Mouse (Mus musculus): ENCODE data around the gene Trappc2l. TPM values are rescaled to one million over a fixed set of nuclear protein-coding genes. Genes with fewer than 3 reads are reported as not detected.

Gene Trappc2l
- polyA plus RNA-seq, 1 experiment from 2014 or later: 84.8 TPM

DNA sequence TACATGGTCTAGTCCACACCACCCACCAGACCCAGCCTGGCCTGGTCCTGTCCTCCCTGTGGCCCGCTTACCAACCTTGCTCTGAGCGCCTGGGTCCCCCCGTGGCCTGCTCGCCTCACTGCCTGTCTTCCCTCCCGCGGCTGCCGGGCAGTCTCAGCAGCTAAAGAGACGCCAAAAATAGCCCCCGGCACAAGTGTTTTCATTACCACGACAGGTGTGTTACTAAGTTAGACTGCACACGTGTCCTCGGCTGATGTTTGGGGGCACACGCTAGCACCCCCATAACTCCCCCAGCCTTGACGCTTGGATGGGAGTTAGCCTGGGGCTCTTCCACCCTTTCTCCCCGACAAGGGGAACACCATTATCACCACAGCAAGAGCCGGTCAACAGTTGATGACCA, 34.9 kb downstream of the Trappc2l start:
- Histone ChIP-seq H3K27ac (replicated peaks in 1 of 2; ENCODE audit: control insufficient read depth in 1 of 2, insufficient read depth in 1 of 2, low read depth in 2 of 2, low read length in 2 of 2) (no peak overlapping the region), H3K4me1 (ENCODE audit: control insufficient read depth in 2 of 2, insufficient read depth in 2 of 2, low read length in 2 of 2) (peaks cover 16 to 26% of the 10 kb centered on the region in 2 experiments), H3K4me2 (ENCODE audit: low read length) (0 out of 2 replicates have a peak overlapping the region, but pooled peaks have one; percentile 3), H3K4me3 (ENCODE audit: control insufficient read depth in 1 of 2, insufficient read depth in 1 of 2, low read depth in 1 of 2, low read length in 2 of 2) (no peak overlapping the region), H3K27me3 (ENCODE audit: control insufficient read depth, insufficient read depth, low read length) (no peaks in the 10 kb centered on the region), H3K36me3 (ENCODE audit: control insufficient read depth, insufficient read depth, low read length) (peaks cover 20% of the 10 kb centered on the region; the same call in 1 of the 2 replicates), H3K9me3 (ENCODE audit: control insufficient read depth, low read length) (no peaks in the 10 kb centered on the region), H3K9ac (ENCODE audit: low read length) (no peak overlapping the region)
- 44% methylated on average over 16 of the region's 16 CpGs for WGBS
- ATAC-seq (ENCODE audit: insufficient number of reproducible peaks, insufficient read depth, low FRiP score, low read depth): no peak

DNA sequence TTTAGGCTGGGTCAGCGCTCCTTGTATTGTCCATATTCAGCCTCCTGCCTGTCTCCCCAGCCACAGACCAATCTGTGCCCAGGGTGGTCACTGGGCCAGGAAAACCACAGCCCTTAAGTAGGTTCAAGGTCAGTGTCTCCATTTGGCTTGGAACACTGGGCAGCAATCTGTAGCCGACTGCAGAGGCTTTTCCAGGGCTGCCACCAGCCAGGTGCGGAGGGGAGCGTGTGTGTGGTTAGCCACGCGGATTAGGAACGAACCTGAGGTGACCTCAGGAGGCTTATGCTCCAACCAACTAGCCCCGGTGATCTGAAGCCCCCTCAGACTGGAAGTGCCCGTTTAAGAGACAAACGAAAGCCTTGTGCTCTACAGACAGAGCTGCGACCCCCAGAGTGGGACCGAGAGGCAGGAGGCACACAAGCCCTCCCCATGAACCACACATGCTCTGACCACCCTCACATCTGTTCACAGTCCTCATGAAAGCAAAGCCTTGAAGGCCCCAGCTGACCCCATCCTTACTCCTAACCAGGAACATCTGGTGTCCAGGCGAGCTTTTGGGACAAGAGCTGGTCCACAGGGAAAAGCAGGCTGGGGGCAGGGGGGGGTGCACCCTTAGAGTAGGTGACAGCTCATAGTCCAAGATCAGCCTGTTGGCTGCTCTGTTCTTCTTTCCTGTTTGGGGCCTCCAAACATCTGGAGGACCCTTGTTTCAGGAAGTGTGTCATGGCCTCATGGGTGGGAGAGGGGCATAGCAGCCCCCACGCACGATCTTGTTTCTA, 36.9 kb downstream of the Trappc2l start:
- WGBS: 82% methylated on average over 15 of the region's 15 CpGs

DNA sequence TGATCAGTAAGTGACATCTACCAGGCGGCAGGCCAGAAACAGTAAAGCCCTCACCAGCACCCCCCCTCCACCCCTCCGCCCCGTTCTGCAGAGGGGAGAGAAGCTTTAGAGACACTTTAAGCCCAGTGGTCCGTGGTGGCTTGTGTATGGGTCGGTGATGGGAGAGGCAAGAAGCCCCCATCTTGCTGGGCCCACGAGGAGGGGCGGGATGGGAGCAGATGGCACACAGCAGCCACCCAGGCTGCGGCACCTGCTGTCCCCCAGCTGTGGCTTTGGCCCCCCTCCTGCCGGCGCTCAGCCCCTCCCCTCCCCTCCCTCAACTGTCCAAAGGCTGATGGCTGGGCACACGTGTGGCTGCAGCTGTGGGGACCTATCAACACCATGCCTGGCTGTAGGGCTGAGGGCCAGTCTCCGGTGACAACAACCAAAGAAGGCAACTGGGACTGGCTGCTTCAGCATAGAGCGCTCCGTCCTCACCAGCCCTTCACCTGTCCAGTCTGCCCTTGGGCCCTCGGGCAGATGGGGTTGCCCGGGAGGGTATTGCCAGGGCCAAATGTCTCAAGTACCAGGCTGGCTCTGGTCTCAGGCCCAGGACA, 40.0 kb downstream of the Trappc2l start:
- no peak overlapping the region for H3K4me2 ChIP-seq (ENCODE audit: low read length)
- WGBS: 62% methylated on average over 16 of the region's 16 CpGs
- H3K27me3 ChIP-seq (ENCODE audit: control insufficient read depth, insufficient read depth, low read length): no peaks in the 10 kb centered on the region
- no peak for ATAC-seq (ENCODE audit: insufficient number of reproducible peaks, insufficient read depth, low FRiP score, low read depth)
- no peak overlapping the region for H3K27ac ChIP-seq (replicated peaks in 1 of 2; ENCODE audit: control insufficient read depth in 1 of 2, insufficient read depth in 1 of 2, low read depth in 2 of 2, low read length in 2 of 2)
- H3K4me1 ChIP-seq (ENCODE audit: control insufficient read depth in 2 of 2, insufficient read depth in 2 of 2, low read length in 2 of 2): peaks cover 19 to 39% of the 10 kb centered on the region in 2 experiments
- no peak overlapping the region for H3K9ac ChIP-seq (ENCODE audit: low read length)
- no peak overlapping the region for H3K4me3 ChIP-seq (ENCODE audit: control insufficient read depth in 1 of 2, insufficient read depth in 1 of 2, low read depth in 1 of 2, low read length in 2 of 2)
- no peaks in the 10 kb centered on the region for H3K9me3 ChIP-seq (ENCODE audit: control insufficient read depth, low read length)
- H3K36me3 ChIP-seq (ENCODE audit: control insufficient read depth, insufficient read depth, low read length): peaks cover 14% of the 10 kb centered on the region; the same call in 1 of the 2 replicates

More for the DNA sequence above, 36.9 kb downstream of the Trappc2l start:
- ATAC-seq (ENCODE audit: insufficient number of reproducible peaks, insufficient read depth, low FRiP score, low read depth): no peak
- H3K4me2 ChIP-seq (ENCODE audit: low read length): no peak overlapping the region
- H3K36me3 ChIP-seq (ENCODE audit: control insufficient read depth, insufficient read depth, low read length): peaks cover 20% of the 10 kb centered on the region; the same call in 1 of the 2 replicates
- no peak overlapping the region for H3K4me3 ChIP-seq (ENCODE audit: control insufficient read depth in 1 of 2, insufficient read depth in 1 of 2, low read depth in 1 of 2, low read length in 2 of 2)
- no peaks in the 10 kb centered on the region for H3K27me3 ChIP-seq (ENCODE audit: control insufficient read depth, insufficient read depth, low read length)
- no peak overlapping the region for H3K9ac ChIP-seq (ENCODE audit: low read length)
- H3K9me3 ChIP-seq (ENCODE audit: control insufficient read depth, low read length): no peaks in the 10 kb centered on the region
- peaks cover 11 to 27% of the 10 kb centered on the region in 2 experiments for H3K4me1 ChIP-seq (ENCODE audit: control insufficient read depth in 2 of 2, insufficient read depth in 2 of 2, low read length in 2 of 2)
- H3K27ac ChIP-seq (replicated peaks in 1 of 2; ENCODE audit: control insufficient read depth in 1 of 2, insufficient read depth in 1 of 2, low read depth in 2 of 2, low read length in 2 of 2): no peak overlapping the region

DNA sequence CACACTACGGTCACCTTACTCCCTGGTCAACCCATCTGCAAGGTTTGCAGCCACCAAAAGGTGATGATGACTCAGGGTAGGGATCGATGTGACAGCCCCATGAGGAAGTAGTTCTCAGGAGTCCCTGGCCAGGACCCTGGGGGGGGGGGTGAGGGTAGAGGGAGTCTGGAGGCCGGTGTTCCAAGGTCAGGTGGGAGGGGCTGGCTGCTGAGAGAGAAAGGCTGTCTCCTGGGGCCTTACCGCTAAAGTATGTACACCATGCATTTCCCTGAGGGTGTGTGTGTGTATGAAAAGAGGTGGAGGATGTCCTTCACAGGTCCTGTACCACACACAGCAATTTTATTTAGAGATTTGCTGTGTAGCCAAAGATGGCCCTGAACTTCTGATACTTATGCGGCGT, 41.2 kb downstream of the Trappc2l start:
- peaks cover 16 to 36% of the 10 kb centered on the region in 2 experiments for H3K4me1 ChIP-seq (ENCODE audit: control insufficient read depth in 2 of 2, insufficient read depth in 2 of 2, low read length in 2 of 2)
- no peak overlapping the region for H3K4me3 ChIP-seq (ENCODE audit: control insufficient read depth in 1 of 2, insufficient read depth in 1 of 2, low read depth in 1 of 2, low read length in 2 of 2)
- H3K9me3 ChIP-seq (ENCODE audit: control insufficient read depth, low read length): no peaks in the 10 kb centered on the region
- H3K27me3 ChIP-seq (ENCODE audit: control insufficient read depth, insufficient read depth, low read length): no peaks in the 10 kb centered on the region
- no peak overlapping the region for H3K4me2 ChIP-seq (ENCODE audit: low read length)
- H3K27ac ChIP-seq (replicated peaks in 1 of 2; ENCODE audit: control insufficient read depth in 1 of 2, insufficient read depth in 1 of 2, low read depth in 2 of 2, low read length in 2 of 2): no peak overlapping the region
- 55% methylated on average over 6 of the region's 6 CpGs for WGBS
- H3K36me3 ChIP-seq (ENCODE audit: control insufficient read depth, insufficient read depth, low read length): peaks cover 9% of the 10 kb centered on the region; the same call in 1 of the 2 replicates
- ATAC-seq (ENCODE audit: insufficient number of reproducible peaks, insufficient read depth, low FRiP score, low read depth): no peak
- no peak overlapping the region for H3K9ac ChIP-seq (ENCODE audit: low read length)

DNA sequence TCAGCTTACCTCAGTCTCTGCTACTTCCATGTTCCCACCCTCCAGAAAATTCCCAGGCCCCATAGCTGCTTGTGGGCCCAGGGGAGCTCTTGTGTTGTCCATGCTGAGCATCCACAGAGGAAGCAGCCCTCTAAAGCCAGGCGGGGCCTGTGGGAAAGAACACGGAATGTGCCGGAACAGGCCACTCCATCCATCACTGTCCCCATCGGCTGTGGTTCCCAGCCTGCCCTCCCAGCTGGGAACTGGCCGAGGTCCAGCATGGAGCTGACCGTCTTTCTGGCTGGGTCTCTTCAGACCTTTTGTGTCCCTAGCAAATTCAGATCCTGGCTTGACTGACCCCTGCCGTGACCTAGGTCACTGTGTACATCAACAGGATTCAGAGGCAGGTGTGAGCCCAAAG, 43.3 kb downstream of the Trappc2l start:
- peaks cover 19 to 41% of the 10 kb centered on the region in 2 experiments for H3K4me1 ChIP-seq (ENCODE audit: control insufficient read depth in 2 of 2, insufficient read depth in 2 of 2, low read length in 2 of 2)
- H3K27ac ChIP-seq (replicated peaks in 1 of 2; ENCODE audit: control insufficient read depth in 1 of 2, insufficient read depth in 1 of 2, low read depth in 2 of 2, low read length in 2 of 2): no peak overlapping the region
- ATAC-seq (ENCODE audit: insufficient number of reproducible peaks, insufficient read depth, low FRiP score, low read depth): no peak

DNA sequence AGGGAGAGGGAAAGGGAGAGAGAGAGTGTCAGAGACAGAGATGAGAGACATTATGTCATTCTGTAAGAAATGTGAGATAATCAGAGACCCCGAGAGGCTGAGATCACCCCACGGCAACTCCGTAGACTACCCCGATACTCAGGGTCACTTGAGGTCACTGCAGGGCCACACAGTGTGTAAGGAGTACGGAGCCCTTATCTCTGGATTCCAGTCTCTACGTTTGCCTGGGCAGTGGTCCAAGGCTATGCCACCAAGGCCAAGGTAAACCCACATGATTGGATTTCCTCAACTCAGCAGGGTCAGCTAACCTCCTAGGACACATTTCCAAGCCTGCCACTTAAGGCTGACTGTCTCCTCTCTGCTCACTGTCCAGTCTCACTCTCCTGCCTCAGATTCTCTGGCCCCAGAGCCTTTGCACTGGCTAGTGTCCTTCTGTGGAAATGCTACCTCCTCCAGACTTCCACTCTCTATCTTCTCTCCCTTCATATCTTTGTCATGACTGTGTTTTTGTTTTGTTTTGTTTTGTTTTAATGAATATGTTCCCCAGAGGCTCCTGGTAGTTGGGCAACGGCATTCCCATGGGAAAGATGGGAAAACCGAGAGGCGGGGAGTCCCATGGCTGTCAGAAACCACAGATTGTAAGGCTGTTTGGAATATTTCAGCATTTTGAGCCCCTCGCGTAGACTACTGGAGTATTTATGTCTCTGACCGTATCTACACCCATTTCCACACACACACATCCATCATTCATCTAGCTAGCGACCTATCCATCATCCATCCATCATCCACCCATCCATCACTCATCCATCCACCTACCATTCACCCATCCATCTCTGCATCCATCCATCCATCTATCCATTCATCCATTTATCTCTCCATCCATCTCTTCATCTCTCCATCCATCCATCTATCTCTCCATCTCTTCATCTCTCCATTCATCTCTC, 44.9 kb downstream of the Trappc2l start:
- H3K9ac ChIP-seq (ENCODE audit: low read length): no peak overlapping the region
- WGBS: 45% methylated on average over 13 of the region's 13 CpGs
- H3K27me3 ChIP-seq (ENCODE audit: control insufficient read depth, insufficient read depth, low read length): no peaks in the 10 kb centered on the region
- H3K9me3 ChIP-seq (ENCODE audit: control insufficient read depth, low read length): no peaks in the 10 kb centered on the region
- no peaks in the 10 kb centered on the region for H3K36me3 ChIP-seq (ENCODE audit: control insufficient read depth, insufficient read depth, low read length)
- ATAC-seq (ENCODE audit: insufficient number of reproducible peaks, insufficient read depth, low FRiP score, low read depth): peak; percentile 42; the same call in 1 of the 2 replicates
- no peak overlapping the region for H3K4me3 ChIP-seq (ENCODE audit: control insufficient read depth in 1 of 2, insufficient read depth in 1 of 2, low read depth in 1 of 2, low read length in 2 of 2)
- H3K4me2 ChIP-seq (ENCODE audit: low read length): 0 out of 2 replicates have a peak overlapping the region, but pooled peaks have one; percentile 13
- peak overlapping the region in 1 of 2 experiments; percentile 39; a peak in 1 of 4 replicates for H3K27ac ChIP-seq (replicated peaks in 1 of 2; ENCODE audit: control insufficient read depth in 1 of 2, insufficient read depth in 1 of 2, low read depth in 2 of 2, low read length in 2 of 2)
- H3K4me1 ChIP-seq (ENCODE audit: control insufficient read depth in 2 of 2, insufficient read depth in 2 of 2, low read length in 2 of 2): peaks cover 26 to 47% of the 10 kb centered on the region in 2 experiments

More for the DNA sequence above, 43.3 kb downstream of the Trappc2l start:
- no peaks in the 10 kb centered on the region for H3K9me3 ChIP-seq (ENCODE audit: control insufficient read depth, low read length)
- 0 out of 2 replicates have a peak, but pooled peaks cover 3% of the 10 kb centered on the region for H3K36me3 ChIP-seq (ENCODE audit: control insufficient read depth, insufficient read depth, low read length)
- H3K4me3 ChIP-seq (ENCODE audit: control insufficient read depth in 1 of 2, insufficient read depth in 1 of 2, low read depth in 1 of 2, low read length in 2 of 2): no peak overlapping the region
- no peak overlapping the region for H3K4me2 ChIP-seq (ENCODE audit: low read length)
- H3K27me3 ChIP-seq (ENCODE audit: control insufficient read depth, insufficient read depth, low read length): no peaks in the 10 kb centered on the region
- H3K9ac ChIP-seq (ENCODE audit: low read length): no peak overlapping the region
- 76% methylated on average over 7 of the region's 7 CpGs for WGBS
